Mouse (Mus musculus): ENCODE results near the gene Sgta.

DNA sequence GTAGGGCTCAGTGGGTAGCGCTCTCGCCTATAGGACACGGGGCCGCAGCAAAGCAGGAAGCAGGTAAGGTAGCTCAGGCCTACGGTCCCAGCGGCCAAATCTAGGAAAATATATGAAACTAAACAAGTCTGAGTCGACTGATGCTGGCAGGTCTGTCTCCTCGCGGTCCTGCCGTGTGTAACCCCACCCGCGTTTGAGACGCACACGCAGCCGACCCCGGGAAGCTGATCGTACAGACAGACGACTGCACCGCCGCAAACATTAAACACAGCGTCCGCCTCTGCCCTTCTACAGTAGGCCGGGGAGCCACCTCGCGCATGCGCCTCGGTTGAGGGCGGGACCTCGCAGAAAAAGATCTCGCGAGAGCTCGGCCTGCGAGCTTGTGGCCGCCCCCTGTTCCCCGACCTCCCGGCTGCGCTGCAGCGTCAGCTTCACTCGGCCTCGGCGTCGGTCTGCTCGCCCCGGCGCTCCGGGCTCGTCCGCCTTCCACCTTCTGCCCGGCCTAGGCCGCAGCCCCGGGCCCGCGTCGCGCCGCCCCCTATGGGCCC, 45.7 kb upstream of the Sgta start, which contains the start of gene Map2k2:
- TF ChIP-seq POLR2A (IDR thresholded peaks at IDR 0.05; ENCODE audit: control insufficient read depth in 1 of 2, insufficient read depth in 1 of 2, low read depth in 1 of 2, low read length in 2 of 2, poor library complexity in 1 of 2) (peak; percentile 98 to 100), JUND (IDR thresholded peaks at IDR 0.05; ENCODE audit: low read depth, low read length) (no peak), USF1 (IDR thresholded peaks at IDR 0.05; ENCODE audit: low read depth, low read length) (no peak; the same call in 1 of the 2 replicates), MAX (IDR thresholded peaks at IDR 0.05; ENCODE audit: low read length) (no peak), MAFK (IDR thresholded peaks at IDR 0.05; ENCODE audit: borderline replicate concordance, low read depth, low read length) (no peak), ZKSCAN1 (IDR thresholded peaks at IDR 0.05; ENCODE audit: low read depth, low read length) (no peak), EP300 (IDR thresholded peaks at IDR 0.05; ENCODE audit: low read depth in 1 of 2, low read length in 2 of 2) (no peak), E2F4 (IDR thresholded peaks at IDR 0.05; ENCODE audit: borderline replicate concordance, low read depth, low read length) (no peak), CTCF (IDR thresholded peaks at IDR 0.05 in 2 of 3, conservative IDR thresholded peaks at IDR 0.05 in 1 of 3; ENCODE audit: control insufficient read depth in 1 of 3, insufficient read depth in 1 of 3, low read depth in 2 of 3, low read length in 3 of 3, poor library complexity in 1 of 3, severe bottlenecking in 1 of 3) (no peak), HCFC1 (IDR thresholded peaks at IDR 0.05; ENCODE audit: low read depth, low read length) (peak; percentile 86), CHD1 (IDR thresholded peaks at IDR 0.05; ENCODE audit: low read depth, low read length) (no peak), POLR2AphosphoS5 (IDR thresholded peaks at IDR 0.05; ENCODE audit: borderline replicate concordance, low read depth, low read length) (peak; percentile 89; the same call in 1 of the 2 replicates), TBP (IDR thresholded peaks at IDR 0.05; ENCODE audit: low read depth, low read length) (peak; percentile 92), MAZ (IDR thresholded peaks at IDR 0.05; ENCODE audit: low read depth, low read length) (no peak)

All from MEL (cell line).